Mouse (Mus musculus): ENCODE results near the gene Poc1a.

The Poc1a gene

DNA sequence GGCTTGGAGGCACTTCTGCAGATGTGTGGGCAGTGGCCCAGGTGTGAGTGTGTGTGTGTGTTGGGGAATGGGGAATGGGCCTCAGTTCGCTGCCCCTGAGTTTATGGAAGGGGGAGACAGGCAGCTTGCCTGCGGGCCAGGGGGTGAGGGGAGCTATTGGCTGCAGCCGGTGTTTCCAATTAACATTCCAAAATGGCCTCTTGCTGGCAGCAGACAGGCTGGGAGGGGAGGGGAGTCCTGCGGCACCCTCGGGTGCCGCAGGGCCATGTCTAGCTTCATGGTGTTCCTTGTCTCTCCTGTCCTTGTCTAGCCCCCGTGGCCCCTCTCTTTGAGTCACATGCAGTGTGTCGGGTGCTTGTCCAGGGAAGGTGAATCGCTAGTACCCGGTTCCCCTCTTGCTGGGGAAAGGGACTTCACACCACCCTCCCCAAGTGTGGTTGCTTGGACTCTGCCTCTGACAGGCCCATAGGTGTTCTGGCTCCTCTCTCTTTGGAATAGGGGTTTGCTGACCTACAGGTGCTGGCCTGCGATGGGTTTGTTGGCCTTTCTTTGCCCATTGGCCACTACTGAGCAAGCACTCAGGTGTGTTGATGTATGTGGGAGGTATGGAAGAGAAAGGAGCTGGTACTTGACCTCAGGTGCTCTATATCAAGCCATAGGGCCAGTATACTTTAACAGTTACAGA lies 89.1 kb downstream of the Poc1a start:
- no peak for DNase-seq

DNA sequence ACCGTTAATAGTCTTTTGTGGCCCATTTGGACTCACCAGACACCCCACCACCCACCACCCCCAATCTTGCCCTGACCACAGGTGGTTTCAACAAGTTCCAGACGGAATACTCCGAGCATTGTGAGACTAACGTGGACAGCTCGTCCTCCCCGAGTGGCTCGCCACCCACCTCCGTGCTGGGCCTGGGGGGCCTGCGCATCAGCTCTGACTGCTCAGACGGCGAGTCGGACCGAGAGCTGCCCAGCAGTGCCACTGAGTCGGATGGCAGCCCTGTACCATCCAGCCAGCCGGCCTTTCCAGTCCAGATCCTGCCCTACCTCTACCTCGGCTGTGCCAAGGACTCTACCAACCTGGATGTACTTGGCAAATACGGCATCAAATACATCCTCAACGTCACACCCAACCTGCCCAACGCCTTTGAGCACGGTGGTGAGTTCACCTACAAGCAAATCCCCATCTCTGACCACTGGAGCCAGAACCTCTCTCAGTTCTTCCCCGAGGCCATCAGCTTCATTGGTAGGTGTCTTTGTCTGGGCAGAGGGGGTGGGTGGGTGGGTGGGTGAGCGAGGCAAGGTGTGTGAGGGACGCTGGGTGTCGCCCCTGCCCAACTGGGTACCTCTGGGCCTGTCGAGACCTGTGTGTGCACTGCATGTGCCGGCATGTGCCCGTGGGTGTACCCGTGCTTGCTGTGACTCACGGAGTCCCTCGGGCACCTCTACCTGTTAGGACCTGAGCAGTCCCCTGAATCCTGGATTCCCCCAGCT lies 89.9 kb downstream of the Poc1a start:
- DNase-seq: peak; percentile 38

DNA sequence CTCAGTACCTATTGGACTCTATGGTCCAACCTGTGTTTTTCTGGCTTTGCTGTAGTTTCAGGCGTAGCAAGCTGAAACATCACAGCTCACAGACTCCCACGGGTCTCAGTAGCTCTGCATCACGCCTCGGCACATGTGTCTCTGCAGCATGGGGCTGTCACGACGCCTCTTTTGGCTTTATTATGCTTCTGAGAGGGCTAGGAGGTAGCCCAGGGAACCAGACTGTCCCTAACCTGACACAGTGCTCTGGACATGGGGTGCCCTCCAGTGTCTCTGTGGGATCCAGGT lies 90.5 kb downstream of the Poc1a start:
- peak; percentile 35 for DNase-seq

DNA sequence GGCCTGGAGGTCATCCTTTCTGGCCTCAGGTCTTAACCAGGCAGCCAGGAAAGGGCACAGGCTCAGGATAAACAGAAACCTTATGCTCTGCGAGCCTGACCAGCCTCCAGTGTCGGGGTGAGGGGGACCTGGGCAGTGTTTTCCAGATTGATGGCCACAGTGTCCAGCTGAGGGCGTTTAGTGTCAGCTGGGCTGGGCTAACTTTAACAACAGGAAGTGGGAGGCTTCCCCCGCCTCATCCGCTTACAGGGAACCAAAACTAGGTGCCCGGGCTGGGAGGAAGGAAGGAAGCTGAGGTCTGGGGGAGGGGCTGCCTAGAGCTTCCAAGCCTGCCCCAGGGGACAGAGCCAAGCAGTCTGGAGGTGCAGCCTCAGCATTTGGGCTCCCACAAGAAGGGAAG lies 90.9 kb downstream of the Poc1a start:
- DNase-seq: peak; percentile 82

DNA sequence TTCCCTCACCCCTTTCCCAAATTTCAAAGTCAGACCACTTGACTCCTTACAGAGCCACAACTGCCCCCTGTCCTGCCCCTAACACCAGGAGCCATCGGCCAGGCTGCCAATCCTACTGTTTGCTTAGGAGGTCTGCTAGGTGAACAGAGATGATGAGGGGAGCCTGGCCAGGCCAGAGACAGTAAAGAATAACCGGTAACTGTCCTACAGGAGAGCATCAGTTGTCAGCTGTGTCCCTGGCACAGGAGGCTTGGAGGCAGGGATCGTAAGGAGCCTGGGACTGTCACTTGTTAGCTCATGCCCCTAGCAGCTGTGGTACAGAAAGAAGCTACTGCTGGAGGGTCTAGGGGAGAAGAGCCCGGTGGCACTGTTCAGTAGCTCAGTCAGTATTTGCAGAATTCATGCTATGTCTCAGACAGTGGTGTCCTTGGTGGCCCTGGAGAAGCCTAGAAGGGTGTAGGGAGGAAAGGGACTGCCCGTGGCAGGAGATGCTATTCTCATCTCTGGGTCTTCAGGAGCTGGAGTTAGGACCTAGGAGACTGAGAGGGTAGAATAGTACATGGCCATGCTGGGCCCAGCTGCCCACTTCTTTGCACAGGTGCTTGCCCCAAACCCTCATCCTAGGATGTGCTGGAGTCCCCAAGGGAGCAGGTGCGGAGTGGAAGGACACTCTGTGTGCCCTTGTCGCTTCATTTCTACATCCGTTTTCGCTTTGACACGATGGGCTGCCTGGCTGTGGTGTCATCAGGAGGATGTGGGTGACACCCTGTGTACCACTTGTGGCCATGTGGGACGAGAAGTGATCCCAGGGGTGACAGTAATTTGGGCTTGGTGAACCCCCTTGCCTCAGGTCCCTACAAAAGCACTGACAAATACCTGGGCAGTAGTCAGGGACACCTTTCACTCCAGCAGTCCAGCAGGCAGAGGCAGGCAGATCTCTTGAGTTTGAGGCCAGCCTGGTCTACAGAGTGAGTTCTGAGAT lies 91.9 kb downstream of the Poc1a start:
- peak; percentile 36 for DNase-seq

DNA sequence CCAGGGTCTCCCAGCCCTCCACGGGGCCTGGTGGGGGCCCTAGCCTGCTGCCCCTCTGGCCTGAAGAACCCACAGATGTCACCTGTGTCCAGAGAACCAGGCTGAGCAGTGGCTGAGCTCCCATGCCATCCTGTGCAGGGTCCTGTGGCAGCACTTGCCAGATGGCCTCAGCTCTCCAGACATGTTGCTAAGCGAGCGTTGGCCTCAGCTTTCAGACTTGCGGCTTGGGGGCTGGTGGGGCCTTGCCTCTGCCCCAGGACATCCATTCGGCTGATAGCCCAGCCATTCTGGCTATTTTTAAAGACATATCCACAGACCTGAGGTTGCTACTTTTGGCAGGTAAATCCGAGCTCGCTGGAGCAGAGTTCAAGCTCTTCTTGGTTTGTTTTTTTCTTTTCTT lies 93.1 kb downstream of the Poc1a start:
- no peak for DNase-seq

DNA sequence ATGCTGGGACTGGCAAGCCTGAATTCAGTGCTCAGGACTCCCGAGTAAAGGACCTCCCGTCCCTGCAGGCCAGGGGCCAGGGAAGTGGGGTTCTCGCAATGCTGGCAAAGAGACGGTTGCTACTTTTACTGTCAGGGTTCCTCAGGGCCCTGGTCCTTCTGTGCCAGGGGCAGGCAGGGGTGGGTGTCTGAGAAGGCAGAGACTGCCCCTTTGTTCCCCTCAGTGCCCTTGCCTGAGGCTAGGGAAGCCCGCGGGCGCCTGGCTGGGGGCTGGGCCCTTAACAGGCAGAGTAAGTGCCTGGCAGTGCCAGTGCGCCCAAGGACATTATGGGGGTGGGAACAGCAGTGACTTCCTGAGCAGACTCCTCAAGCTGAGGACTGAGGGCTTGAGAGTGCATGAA lies 96.4 kb downstream of the Poc1a start:
- no peak for DNase-seq

DNA sequence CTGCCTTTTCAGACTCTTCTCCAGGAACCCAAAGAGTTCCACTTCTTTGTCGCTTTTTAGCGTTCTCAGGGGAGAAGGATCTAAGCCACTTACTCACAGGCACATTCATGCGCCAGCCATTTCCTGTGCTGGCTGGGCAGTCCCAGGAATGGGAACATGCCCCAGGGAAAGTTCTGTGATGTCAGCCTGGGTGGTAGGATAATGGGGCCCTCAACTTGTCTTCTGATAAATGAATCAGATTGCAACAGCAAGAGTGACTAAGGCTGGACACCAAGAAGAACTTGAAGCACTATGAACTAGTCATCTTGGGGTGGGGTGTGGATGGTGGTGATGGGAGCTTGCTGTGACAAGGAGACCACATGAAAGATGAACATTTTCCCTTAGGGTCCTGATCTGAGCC lies 97.2 kb downstream of the Poc1a start:
- DNase-seq: no peak

DNA sequence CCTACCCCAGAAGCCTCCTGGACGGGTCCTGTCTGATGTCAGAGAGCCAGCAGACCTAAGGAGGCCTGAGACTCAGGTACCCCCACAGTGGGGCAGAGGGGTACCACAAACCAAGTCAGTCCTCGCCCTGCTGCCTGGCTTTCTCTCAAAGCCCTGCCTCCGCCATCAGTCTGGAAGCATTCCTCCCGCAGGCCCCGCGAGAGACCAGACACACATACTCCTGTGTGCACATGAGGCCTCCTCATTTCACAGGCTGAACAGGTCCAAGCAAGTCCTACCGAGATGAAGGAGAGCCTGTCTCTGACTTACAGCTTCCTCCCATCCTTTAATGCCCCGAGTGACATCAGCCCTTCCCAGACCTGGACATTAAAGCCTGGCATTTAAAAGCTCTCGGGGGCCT lies 97.9 kb downstream of the Poc1a start:
- no peak for DNase-seq

DNA sequence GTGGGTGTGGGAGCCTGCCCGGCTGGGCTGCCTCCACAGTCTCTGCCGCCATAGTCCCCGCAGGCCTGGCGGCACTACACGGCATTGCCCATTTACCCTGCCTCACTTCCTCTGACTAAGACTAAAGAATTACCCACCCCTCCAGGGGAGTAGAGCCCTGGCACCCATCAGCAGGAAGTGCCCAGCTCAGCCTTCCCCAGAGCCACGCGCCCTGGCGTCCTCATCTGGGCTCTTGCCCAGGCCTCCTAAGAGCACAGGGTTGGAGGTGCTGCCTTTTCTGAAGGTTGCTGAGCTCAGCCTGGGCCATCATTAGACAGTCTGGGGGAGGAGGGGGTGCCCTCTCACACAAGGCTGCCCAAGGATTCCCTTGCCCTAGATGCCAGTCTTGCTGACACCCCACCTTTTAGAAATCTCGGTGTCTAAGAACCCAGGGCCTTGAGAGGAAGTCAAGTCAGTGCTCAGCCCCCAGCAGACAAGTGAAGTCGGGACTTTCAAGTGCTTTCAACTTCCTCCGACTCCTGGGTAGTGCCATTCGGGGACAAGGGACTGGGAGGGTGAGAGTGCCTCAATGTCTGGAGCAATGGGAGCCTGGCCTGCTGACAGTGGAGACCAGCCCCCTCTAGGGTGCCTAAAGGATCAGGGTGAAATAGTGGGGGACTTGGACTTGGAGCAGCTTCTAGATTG lies 105.5 kb downstream of the Poc1a start:
- no peak for DNase-seq

DNA sequence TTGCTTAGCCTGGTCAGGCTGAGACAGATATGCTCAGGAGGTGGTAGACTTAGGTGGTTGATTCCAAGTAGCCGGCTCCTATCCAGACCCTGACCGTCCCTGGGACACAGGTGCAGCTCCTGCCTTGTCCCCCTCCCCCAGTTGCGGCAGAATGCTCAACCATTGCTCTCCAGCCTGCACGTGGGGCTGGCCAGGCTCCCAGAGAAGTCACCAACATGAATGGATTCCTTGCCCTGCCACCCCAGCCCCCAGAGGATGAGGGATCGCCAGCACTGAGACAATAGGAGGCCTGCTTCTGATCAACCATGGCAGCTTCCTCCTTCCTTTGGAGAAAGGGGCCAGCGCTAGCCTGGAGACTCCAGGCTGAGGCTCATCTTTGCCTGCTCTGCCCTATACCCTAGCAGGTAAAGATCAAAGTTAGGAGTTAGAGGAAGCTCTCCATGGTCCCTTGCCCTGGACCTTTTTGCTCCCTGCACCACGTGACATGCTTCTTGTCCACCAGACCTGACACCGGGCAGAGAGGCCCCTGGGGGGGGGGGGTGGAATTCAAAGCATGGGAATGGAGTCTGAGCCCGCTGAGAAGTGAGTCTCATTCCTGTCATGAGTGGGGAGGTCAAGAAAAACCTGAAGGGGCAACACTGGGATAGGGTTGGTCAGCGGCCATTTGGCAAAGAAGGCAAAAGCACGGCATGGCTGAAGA lies 112.1 kb downstream of the Poc1a start:
- no peak for DNase-seq

DNA sequence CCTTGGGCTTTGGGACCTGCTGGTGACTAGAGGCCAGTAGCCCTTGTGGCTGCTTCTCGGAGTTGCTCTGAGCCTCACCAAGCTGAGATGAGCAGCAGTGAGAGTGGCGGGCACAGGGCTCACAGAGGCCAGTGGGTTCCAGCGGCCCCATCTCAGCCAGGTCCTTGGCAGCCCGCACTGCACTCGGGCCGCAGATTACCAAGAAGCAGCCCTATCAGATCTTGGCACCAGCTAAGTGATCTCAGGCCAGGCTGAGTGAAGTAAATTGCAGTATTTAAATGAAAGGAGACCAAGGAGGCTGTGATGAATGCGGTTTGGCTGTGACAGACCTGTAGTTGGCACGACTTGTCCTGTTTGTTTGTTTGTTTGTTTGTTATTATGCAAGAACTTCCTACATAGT lies 112.7 kb downstream of the Poc1a start:
- DNase-seq: no peak

DNA sequence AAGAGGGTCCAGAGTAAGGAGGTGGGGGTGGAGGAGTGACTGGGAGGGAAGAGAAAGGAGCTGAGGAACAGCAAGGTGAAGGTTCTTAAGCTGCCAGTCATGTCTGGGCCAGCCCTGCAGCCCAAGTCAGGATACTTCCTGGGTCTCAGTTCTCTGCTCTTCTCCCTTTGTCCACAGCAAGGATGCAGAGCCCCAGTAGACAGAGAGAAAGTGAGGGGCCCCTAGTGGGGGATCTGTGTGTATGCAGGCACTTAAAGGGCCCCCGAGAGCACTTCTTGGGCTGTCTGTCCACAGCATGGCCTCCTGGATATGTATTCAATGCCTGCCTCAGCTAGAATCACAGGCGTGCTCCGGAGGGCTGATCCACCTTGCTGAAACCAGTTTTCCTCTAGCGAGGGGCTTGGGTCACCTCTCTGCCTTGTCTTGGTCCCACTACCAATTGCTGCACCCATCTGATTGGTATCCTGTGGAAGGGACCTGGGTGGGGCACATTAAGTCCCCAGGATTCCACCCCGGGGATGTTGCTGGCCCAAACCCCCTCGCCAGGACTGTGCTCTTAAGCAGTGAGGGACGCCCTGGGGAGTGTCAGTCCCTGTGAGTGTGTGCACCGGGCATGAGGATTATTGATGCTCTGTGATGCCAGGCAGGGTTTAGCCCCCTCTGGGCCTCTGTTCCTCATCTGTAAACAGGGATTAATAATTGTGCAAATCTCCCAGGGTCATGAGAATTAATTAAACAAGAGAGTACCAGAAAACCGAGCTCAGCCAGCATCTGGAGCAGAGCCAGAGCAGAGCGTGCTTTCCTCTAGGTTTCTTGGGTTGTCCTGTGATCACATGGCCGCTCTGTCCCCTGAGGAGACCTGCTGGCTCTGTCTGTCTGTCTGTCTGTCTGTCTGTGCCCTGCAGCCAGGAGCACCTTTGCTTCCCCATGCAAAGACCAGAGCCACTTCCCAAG lies 114.1 kb downstream of the Poc1a start:
- DNase-seq: peak; percentile 56

DNA sequence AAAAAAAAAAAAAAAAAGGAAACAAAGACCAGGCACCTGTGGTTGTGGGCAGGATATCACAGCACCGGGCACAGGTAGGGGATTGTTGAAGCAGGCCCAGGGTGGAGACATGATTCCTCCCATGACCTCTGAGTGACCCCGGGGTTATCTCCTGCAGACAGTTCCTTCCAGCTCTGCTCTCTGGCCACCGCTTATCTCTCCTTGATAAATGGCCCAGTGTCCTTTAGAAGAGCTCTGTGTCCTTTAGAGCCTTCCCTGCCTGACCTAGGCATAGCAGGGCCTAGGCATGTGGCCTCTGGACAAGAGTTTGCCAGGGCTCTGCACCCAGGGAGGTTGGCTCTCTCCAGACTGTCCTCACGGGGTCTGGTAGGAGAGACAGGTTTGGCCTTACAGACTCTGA lies 116.9 kb downstream of the Poc1a start:
- no peak for DNase-seq

DNA sequence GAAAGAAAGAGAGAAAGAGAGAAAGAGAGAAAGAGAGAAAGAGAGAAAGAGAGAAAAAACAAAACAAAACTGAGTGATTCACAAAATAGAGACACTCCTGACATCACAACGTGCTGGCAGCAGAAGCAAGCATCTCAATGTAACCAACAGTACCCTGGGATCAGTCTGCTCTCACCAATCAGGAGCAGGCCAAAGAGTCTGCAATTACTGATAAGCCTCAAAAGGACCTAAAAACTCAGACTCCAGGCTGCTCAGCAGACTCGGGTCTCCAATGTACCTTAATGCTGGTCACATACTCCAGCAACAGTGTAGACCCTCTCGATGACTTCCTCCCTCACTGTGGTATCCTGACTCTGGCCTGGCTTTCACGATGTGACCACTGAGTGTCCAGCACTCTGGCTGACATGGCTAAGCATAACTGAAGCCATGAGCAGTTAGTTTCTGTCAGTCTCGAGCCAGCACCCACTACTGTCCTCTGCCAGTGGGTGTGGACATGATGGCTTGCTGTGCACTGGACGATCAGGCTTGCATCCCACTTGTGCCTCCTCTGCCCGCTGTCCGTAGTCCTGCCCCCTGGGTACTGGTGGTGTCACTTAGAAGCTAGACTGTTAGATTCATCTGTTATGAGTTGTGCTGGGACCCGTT lies 117.9 kb downstream of the Poc1a start:
- no peak for DNase-seq

DNA sequence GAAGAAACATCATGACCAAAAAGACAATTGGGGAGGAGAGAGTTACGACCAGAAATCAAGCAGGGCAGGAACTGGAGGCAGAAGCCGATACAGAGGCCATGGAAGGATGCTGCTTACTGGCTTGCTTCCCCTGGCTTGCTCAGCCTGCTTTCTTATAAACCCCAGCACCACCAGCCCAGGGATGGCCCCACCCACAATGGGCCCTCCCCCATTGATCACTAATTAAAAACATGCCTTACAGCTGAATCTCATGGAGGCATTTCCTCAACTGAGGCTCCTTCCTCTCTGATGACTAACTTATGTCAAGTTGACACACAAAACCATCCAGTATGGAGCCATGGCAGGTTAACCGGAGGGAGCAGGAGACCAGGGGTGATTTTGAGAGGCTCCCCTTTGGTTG lies 118.9 kb downstream of the Poc1a start:
- no peak for DNase-seq
